Comparison of ENCODE assay signal across 24 mouse cellular contexts in genomic region chr4:120007889-120008288, GRCm38 (mm10). TPM values are rescaled to one million over a fixed set of nuclear protein-coding genes. Genes with fewer than 3 reads are reported as not detected.
"Had no signal": no experiment of that assay in that cellular context is flagged by ENCODE, and none has a peak within 500 bp of the region (broad histone marks: within the 10 kb centered on the region; RNA-seq: fewer than 3 reads in every experiment).

No protein-coding gene starts in this region.

- H3K9ac ChIP-seq: liver, embryonic 15.5 days; lung, embryonic 15.5 days; midbrain, embryonic 15.5 days; neural tube, embryonic 13.5 days; stomach, embryonic 15.5 days had no signal

- H3K4me3 ChIP-seq: layer of hippocampus, adult 2 months; limb, embryonic 10.5 days; liver, embryonic 15.5 days; lung, embryonic 15.5 days; midbrain, embryonic 15.5 days; neural tube, embryonic 13.5 days; stomach, embryonic 15.5 days had no signal

- H3K9me3 ChIP-seq: limb, embryonic 10.5 days; liver, embryonic 15.5 days; lung, embryonic 15.5 days; megakaryocyte, embryonic 14.5 days; midbrain, embryonic 15.5 days; neural tube, embryonic 13.5 days; stomach, embryonic 15.5 days had no signal

- H3K27ac ChIP-seq: kidney, postnatal 0 days; layer of hippocampus, adult 2 months; limb, embryonic 10.5 days; liver, embryonic 15.5 days; lung, embryonic 15.5 days; midbrain, embryonic 15.5 days; neural tube, embryonic 13.5 days; stomach, embryonic 15.5 days had no signal

- H3K36me3 ChIP-seq: limb, embryonic 10.5 days; liver, embryonic 15.5 days; lung, embryonic 15.5 days; midbrain, embryonic 15.5 days; neural tube, embryonic 13.5 days; stomach, embryonic 15.5 days had no signal

- DNase-seq: kidney, adult 8-10 months; kidney, postnatal 4 days; lung, postnatal 36 days; retina, postnatal 1 day; right cerebral cortex, postnatal 14 days; thymus, postnatal 14 days had no signal

- ATAC-seq: intestine, postnatal 0 days; midbrain, embryonic 15.5 days had no signal

- H3K4me1 ChIP-seq: liver, embryonic 15.5 days; midbrain, embryonic 15.5 days; stomach, embryonic 15.5 days had no signal

- H3K4me2 ChIP-seq: liver, embryonic 11.5 days; liver, embryonic 15.5 days; lung, embryonic 15.5 days; midbrain, embryonic 11.5 days; midbrain, embryonic 15.5 days; neural tube, embryonic 13.5 days; stomach, embryonic 15.5 days had no signal

- H3K27me3 ChIP-seq: liver, embryonic 15.5 days; lung, embryonic 15.5 days; midbrain, embryonic 15.5 days; neural tube, embryonic 13.5 days; stomach, embryonic 15.5 days had no signal

RNA-seq across cellular contexts. Expression of gene AL607142.1, which starts 56.9 kb away (rescaled TPM):
- total RNA-seq: layer of hippocampus, adult 2 months; layer of hippocampus, postnatal 10 days; left cerebral cortex, postnatal 14 days; monocyte, adult 5-6 weeks had no signal
- polyA plus RNA-seq: intestine, postnatal 0 days; kidney, postnatal 0 days; limb, embryonic 10.5 days; limb, embryonic 14.5 days; liver, embryonic 11.5 days; liver, embryonic 15.5 days; lung, embryonic 15.5 days; midbrain, embryonic 11.5 days; midbrain, embryonic 15.5 days; neural tube, embryonic 13.5 days; spleen, adult 2 months; stomach, embryonic 15.5 days; testis, adult 2 months had no signal
